Mouse (Mus musculus) right cerebral cortex, postnatal 25 days (tissue): ENCODE results near the gene Clybl.

Experiments used
- DNase-seq: peaks from one replicate; pipeline ENCODE4 v3.0.0; 2022

Gene Clybl

DNA sequence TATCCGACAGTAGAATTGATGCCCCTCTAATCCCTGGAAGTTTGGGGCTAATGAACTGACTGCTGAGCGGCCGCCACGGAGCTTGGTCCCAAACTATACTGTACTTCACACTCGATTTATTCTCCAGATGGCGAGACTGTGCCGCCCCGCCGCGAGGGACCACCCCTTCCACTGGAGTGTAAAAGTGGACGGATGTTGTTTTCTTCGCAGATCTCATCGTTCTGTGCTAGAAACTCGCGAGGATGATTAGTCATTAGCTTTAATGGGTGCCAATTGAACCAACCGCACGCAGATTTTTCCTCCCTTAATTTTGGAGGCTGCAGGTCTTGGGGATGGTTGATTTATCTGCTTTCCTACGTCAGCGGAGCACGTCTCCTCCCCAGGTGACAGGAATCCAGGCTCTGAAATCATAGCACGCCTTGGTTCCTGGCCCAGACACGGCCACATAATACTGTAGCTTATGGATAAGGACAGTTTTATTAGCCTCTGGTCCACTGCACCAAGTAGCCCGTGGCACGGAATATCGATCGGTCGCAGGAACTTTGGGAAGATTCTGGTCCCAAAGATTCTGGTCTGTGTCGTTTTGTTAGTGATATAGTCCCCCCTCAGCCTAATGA lies 185.9 kb downstream of the Clybl start:
- no peak for DNase-seq

DNA sequence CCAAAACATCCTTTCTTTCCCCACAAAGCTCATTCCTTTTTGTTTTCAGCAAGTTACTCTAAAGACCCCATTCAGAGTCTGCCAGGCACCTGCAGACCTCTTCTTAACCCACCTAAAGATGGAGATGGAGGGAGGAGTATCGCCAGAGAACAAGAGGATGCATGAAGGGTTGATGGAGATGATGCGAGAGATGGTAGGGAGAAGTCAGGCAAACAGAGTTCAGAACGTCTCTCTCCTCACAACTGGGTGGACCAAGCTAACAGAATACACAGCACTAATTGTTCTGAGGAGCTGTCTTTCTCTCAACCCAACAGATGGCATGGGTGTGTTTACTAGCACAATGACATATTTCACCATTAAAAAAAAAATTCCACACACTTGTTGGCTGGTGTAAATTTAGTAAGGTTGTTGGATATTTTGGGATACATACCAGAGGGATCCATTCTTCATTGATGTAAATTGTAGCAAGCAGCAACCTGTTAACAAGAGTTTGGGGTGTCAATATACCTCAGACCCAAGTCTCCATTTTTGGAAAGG lies 186.4 kb downstream of the Clybl start:
- no peak for DNase-seq

DNA sequence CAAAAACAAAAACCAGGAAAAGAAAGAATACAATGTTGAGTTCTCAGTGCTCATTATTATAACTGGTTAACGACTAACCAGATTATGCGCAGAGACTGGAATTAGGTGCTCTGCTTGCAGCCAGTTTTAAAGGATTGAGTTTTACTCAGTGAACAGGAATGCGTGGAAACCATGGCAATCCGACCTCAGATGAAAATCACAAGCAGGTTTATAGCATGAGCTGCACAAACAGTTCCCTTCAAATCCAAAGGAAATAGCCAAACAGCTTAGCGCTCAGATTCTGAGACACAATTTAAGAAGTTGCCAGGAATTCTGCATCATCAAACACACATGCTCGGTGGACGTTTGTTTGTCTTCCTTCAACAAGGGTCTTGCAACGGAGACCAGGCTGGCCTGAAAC lies 187.0 kb downstream of the Clybl start:
- DNase-seq = no peak

DNA sequence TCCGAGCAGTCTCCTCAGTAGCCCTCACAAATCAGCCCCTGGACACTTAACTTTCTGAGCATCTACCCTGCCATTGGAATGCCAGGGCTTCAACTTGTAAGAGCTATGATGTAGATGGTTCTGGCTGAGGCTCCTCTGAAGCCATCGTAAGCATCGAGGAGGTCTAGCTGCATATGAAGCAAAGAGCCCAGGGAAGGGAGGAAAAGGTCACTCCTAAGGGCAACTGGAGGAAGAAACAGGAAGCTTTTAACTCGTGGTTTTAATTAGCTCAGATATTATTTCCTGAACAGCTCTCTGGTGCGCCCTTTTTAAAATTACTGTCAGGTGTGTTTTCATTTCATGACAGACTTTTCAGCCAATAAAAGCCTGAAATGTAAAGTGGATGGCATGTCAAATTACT lies 190.5 kb downstream of the Clybl start:
- no peak for DNase-seq

DNA sequence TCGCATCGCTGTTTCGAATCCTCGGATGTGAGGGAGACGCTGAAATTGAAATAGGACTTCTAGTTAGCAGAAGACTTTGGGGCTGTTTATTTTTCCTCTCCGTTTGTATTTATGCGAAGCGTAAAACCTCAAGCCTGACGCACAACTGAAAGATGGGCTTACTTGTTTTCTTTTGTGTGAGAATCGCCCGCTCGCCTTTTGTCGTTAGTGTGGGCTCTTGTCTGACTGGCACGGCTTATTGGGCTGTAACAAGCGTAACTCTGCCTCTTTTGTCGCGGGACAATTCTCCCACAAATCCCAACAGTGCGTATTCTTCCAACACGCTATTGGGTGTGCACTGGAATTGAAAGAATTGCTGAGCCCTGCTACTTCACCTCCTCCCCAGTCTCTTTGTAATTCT lies 192.0 kb downstream of the Clybl start:
- no peak for DNase-seq

DNA sequence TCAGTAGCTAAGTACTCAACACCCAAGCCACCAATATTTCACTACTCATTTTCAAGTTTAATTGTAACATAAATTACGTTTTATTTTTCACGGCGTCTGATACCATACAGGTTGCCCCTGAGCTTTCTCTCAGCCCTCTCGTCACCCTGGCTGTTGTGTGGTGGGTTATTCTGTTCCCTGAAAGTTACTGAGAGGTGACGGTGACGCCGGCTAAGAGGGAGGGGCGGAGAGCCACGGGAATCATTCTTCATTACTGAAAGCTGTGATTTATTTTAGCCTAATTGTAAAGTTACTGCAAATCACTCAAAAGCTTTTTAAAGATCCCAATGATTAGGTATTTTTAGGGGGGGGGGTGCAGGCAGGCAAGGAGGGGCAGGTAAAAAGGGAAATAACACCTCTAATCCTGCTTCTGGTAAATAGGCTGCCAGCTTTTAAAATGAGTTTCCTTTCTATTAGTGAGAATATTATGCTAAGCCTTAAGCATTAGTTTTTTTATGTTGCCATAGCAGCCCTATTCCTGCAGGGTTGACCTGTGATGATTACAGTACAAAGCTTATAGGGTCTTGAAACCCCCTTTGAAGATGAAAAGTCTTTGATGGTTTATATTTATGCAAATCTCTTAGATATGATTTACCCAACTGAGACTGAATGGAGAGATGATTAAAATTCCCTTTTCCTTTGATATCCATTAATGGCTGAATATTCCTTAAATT lies 192.9 kb downstream of the Clybl start:
- DNase-seq = no peak

DNA sequence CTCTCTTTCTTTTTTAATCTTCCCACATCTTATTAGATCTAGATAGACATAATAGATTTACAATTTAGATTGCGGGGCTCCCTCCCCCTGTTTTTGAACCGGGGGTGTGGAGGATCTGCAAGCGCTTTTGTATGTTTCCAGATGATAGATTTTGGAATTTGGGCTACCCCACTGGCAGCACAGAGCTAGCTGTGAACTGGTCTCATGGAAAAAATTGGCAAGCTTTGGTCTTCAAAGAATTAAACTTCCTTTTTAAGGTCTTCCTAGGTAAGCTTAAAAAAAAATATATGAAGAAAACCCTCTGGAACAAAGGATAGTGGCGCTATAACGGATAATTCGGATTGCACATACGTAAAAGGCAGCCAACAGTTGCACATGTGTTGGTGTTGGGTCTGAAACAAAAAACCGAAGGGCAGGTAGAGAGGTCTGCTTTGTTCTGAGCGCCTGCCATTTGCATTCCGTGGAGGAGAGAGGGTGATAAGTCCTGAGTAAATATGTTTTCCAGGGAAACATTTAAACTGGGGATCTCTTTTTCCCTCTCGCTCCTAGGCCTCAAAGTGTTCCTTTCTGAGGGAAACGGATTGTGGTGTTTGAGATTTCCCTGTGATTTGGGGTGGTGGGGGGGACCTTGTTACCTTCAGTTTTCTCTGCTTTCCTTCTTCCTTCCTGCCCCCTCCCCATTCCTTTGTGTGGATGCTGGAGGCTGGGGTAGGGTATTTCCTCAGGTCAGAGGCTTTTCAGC lies 193.7 kb downstream of the Clybl start:
- DNase-seq = no peak

DNA sequence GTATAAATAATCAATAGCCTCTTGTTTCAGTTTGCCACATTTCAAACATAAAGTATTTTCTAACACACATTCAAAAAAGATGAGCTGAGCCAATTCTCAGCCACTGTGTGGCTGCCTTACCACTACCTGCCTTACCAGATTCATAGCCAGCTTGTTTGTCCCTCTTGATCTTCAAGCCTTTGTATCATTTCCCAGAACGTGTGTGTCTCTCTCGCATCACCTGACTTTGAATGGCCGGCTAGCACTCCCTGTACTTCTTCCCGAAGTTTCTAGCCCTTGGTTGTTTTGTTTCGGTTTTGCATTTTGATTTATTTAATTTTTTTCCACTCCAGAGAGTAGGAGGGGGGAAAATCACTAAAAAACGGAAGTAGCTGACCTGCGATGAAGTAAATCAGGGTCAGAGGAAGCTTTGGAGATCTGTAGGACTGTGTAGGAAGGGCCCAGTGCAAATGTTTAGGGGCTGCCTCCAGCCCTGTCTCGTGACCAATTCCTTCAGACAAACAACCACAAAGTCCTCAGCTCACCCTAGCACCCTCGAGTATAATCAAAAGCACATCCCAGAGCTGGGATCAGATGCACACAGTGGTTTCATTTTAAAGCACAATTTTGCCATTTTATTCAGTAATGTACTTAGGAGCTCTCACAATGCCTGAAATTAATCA lies 195.1 kb downstream of the Clybl start:
- DNase-seq = no peak

DNA sequence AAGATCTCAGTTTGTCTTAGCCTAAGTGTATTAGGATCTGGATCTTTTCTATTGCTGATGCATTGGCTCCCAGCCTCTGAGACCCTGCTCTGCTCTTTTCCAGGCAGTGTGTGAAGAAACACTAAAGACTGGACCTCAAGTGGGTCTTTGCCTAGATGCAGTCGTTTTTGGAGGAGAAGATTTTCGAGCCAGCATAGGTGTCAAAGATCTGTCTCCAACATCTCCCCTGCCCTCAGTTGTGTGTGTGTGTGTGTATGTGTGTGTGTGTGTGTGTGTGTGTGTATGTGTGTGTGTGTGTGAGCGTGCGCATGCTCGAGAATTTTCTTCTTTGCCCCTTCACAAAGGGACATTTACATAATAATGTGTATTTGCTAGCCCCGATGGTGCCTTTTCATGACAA lies 196.2 kb downstream of the Clybl start:
- no peak for DNase-seq

DNA sequence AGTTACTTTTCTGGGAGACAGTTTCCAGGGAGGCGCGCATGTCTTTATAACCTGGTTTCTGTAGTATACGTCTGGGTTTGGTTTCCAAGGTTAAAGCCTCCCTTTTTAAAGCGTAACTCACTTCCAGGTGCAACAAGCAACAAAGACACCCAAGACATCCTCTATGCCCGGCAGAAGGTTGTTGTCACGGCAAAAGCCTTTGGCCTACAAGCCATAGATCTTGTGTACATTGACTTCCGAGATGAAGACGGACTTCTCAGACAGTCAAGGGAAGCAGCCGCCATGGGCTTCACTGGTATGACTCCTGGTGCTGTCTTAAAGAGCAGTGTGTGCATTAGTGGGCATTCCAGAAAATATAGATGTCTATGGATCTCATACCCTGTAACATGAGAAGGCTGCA lies 197.6 kb downstream of the Clybl start:
- no peak for DNase-seq

DNA sequence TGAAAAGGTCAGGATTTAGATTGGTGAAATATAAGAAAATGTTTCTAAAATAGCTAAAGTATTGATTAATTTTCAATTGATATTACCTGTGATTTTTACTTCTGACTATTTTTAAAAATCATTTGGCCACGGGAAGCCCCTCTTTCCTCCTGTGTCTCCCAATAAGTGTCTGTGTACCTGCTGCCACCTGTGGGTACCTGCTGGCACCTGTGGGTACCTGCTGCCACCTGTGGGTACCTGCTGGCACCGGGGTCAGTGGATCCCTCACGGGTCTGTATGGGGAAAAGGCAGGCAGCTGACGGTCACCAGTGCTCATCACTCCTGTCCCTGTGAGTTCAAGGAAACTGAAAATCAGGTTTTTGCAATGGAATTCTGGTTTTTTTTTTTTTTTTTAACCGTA lies 198.5 kb downstream of the Clybl start:
- no peak for DNase-seq

DNA sequence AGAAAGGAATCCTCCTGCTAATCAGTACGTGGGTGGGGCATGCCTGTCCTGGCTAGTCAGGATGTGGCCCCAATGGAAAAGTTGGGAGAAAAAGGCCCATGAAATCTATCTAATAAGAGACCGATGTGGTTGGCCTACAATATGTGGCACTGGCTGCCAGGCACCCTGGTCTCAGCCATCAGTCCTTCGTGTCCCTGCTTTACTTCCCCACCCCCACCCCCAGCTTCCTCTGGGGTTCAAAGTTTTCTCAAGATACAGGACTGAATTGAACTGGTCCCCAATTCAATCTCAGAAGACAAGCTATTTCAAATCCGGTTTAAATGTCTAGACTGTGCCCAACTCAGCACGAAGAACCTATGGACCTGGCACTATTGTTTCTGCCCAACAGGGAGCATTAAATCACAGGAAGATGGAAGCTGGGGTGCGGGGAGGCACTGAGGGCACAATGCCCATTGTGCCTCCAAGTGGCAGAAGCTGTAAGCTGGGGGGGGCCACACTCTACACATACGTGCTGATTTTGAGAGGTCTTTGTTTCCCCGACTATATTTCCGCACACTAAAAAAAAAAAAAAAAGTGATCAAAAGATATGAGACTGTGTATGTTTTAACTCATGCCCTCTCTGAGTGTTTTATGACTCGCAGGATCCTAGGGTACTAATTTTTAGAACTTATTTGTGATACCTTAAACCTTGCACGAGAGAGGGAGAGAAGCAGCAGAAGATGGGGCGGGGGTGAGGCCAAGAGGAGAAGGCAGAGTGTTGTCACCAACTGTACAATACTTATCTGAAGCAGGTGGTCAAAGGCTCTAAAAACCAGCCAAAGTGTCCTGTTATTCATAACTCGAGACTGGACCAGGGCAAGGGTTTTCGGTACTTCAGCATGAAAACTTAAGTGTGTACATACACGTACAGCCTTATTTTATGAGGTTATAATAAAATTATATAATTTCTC lies 199.7 kb downstream of the Clybl start:
- DNase-seq = no peak

DNA sequence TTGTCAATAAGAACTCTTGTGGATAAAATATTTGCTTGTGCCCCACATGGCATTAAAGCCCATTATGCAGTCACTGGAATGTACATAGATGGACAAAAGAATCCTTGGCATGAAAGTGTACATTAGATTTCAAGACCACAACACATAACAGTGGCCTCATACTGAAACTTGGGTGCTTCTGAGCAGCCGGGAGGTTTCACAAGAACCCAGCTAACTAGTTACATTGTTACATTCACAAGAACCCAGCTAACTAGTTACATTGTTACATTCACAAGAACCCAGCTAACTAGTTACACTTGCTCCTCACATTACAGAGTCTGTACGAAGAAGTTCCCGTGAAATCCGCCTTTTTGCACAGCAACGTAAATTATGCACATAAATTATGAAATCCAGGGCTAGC lies 200.8 kb downstream of the Clybl start:
- DNase-seq = no peak

DNA sequence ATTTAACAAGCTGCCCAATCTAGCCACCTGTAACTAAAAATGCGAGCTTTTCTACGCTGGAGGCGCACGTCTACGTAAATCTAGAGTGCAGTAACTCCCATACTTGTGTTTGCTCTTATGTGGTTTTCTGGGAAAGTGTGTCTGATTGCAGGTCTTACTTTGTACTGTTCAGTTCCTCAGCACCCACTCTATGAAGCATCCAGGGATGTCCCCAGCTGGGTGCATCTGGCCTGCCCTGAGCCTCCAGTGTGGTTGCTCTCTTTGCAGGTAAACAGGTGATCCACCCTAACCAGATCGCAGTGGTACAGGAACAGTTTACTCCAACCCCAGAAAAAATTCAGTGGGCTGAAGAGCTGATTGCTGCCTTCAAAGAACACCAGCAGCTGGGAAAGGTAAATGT lies 202.4 kb downstream of the Clybl start:
- DNase-seq = no peak

DNA sequence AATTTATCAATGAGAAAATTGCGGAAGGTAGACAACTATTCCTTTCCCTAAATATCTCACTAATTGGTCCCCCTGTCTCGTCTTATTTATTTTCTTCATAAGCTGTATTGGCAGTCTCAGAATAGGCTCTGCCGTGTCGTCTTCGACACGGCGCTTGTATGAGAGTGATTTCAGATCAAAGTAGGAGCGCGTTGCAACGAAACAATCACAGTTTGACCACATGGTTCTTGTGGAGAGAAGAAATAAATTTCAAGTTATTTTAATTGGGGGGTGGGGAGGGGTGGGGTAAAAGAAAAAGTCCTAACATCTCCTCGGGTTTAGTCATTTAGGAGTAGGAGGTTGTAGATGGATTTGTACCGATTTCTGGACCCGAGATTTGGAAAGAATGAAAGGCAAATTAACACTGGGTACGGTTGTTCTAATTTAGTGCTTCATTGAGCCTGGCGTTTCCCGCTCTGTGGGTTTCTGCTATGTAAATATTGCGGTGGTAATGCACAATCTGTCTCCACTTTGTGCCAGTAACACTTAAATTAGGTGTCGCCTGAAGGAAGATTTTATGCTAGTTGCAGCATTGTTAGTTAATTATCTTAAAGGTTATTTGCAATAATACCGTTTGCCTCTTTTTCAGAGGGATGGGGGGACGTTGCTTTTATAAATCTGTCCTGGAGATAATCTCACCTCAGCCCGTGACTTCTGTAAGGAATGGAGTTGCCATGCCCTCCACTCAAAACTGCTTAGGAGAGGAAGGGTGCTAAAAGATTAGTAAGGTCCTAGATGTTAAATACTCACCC lies 203.1 kb downstream of the Clybl start:
- no peak for DNase-seq

DNA sequence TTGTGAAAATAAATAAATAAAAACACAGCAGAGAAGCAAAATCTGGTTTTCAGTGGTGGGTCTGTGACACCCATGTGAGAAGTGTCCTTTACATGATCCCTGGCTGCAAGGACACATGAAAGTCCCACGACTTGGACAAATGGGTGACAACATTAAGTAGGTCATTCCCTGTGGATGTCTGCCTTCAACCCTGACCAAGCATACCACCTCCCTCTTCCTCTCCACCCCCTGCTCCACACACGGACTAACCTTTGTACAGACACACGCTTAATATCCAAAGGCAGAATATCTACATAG lies 203.7 kb downstream of the Clybl start:
- DNase-seq = no peak

DNA sequence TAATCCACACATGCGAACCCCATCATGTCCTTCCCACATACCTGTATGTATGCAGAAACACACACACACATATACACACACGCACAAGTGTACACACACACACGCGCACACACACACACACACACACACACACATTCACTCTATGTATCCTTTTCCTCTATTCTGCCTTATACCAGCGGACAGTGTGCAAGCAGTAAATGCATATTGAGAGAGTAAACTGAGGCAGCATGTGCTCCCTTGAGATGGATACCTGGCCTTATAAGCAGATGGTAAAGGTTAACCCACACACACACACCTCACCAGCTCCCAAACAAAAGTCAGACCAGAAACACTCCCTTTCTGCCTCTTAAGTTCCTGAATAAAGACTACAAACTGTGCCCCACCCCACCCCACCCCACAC lies 204.3 kb downstream of the Clybl start:
- no peak for DNase-seq

DNA sequence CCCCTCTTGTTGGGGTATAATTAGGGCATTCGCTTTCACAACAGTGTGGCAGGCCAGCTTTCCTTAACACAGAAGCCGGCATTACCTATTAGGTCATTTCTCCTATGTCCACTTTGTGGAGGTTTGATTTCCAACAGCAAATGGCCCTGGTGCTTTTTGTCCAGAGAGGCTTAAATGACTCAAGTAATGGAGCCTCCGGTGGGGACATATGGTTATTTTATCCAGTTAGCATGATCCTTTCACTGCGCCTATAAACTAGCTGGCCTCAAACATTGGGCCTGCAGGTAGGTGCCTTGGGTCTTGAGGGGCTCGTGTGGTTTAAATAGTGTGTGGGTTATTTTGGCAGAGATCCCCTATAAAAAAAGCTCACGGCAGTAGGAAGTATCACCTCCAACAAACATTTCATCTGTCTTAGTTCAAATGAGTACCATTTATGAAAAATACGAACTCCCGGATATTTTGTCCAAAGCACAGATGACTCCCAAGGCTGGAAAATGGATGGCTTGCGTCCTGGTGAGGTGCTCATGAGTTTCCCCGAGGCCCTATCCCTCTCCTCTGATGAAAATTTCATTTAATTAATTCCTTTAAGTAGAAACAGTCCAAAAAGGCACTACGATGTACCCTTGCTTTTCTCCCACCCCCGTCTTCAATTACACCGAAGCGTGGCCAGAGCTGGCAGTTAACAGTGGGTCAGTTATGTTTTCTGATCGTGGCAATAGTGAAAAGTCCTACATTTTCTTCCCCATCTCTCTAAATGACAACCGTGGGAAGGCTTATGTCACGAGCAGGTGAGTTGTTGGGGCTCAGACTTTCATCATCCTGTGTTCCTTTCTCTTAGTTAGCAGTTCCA lies 205.0 kb downstream of the Clybl start:
- DNase-seq = no peak

DNA sequence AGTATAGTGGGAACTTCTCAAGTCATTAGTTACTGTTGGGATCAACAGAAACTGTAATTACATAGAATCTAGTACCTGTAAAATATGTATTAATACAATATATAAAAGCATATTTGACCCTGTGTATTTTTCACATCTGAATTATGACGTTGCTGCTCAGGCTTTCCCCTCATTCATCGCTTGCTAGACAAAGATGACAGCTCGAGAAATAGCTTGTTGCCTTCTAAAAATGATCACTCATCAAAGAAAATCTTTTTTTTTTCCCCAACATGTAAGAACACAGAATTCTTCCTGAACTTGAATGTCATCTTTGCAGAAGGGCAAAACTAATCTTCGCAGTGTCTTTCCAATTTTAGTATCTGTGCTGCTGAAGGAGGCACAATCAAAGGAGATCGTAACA lies 206.3 kb downstream of the Clybl start:
- DNase-seq = no peak

DNA sequence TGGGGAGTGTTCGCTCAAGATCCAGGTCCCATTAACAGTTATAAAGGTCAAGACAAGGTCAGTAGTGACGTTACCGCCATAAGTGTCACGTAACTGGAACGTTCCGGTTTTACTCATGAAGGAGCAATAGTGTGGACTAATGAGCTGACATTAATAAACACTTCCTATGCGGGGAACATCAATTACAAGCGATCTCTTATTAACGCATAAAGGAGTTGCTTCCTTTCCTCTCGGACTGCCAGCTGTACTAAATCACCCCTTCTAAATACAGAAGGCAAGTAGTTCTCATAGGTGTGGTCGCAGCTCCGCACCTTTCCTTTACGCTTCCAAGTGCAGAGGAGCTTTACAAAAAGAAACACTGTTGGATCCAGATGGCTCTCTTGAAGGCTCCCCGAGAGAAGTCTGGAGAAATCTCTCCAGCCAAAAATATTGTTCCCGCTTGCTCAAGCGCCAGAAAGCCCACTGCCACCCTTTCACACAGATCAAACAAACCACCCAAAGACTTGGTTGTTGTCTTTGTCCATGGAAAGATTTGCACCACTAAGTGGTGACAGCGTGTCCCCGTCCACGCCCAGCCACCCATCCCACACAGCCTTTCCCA lies 207.0 kb downstream of the Clybl start:
- DNase-seq = no peak
